Mouse (Mus musculus): ENCODE data around the gene Cebpg. TPM values are rescaled to one million over a fixed set of nuclear protein-coding genes. Genes with fewer than 3 reads are reported as not detected.
A peak's percentile ranks its signal among the peaks of the same experiment; 100 is the strongest.

Cebpg gene
- polyA plus RNA-seq, 1 experiment, result 4.2 TPM

DNA sequence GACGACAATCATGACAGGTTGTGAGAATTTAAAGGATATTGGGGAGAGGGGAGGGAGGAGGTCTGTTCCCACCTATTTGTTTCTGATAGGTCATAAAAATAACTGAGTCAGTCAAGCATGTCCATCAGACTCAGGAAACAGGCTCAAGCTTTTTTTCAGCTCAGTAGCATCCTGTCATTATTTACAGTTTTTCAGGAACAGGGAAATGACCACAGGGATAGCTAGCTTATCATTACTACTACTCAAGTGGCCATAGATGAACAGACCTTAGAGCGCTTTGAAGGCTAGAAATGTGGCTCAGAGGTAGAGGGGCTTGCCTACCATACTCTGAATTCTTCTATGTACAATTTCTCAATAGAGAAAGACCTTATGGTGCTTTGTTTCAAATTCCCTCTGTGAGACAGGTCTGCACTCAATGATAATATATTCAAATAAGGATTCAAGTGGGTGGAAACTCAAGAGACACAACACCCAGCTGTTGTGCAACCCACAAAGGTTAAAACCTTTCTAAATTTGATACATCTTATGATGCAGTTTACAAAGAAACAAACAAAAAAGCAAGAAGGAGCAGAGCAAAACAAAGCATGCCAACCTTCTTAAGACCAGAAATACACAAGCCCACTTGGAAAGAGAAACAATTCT is 1.3 kb downstream of the Cebpg start:
- Histone ChIP-seq H3K4me1 (ENCODE audit: control insufficient read depth, insufficient read depth, insufficient read length) (peaks cover 8% of the 10 kb centered on the region; the same call in 1 of the 2 replicates), H3K36me3 (ENCODE audit: control insufficient read depth, insufficient read depth, low read length) (peaks cover 4% of the 10 kb centered on the region), H3K27ac (ENCODE audit: insufficient read depth, low read length) (peak overlapping the region; percentile 81; the same call in 1 of the 2 replicates), H3K27me3 (ENCODE audit: control insufficient read depth, insufficient read depth, low read length) (no peaks in the 10 kb centered on the region), H3K4me3 (ENCODE audit: extremely low read depth, insufficient read depth, insufficient read length) (peak overlapping the region; percentile 72)
- TF ChIP-seq CTCF (IDR thresholded peaks at IDR 0.05; ENCODE audit: extremely low read depth, insufficient read depth, insufficient read length, insufficient replicate concordance) (no peak), POLR2A (IDR thresholded peaks at IDR 0.05; ENCODE audit: low read depth, low read length) (no peak)
- DNase-seq (ENCODE audit: low read depth in 1 of 2, low spot score in 2 of 2), result no peak
- whole genome bisulfite sequencing, result 75% methylated on average over 2 of the region's 2 CpGs

DNA sequence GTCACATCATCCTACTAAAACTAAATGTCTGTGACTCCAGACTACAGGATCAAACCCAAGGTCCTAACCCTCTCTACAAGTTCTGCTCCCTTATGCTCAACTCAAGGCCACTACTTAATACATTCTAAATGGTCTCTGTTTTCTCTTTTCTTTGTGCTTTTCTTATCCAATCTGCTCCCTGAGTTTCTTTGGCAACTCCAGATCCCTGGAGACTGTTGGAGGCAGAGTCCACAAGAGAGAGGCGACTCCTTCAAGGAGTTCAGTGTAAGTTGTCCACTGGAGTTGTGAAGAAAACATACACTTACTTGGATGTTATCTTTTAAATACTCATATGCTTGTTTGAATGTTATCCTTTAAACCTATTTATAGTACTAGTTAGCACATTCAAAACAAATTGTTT is 2.1 kb downstream of the Cebpg start:
- no peak overlapping the region for H3K4me3 ChIP-seq (ENCODE audit: extremely low read depth, insufficient read depth, insufficient read length)
- WGBS, result 85% methylated on average over 1 of the region's 1 CpGs
- no peaks in the 10 kb centered on the region for H3K27me3 ChIP-seq (ENCODE audit: control insufficient read depth, insufficient read depth, low read length)
- TF ChIP-seq POLR2A (IDR thresholded peaks at IDR 0.05; ENCODE audit: low read depth, low read length), result no peak
- TF ChIP-seq CTCF (IDR thresholded peaks at IDR 0.05; ENCODE audit: extremely low read depth, insufficient read depth, insufficient read length, insufficient replicate concordance), result no peak
- peaks cover 8% of the 10 kb centered on the region; the same call in 1 of the 2 replicates for H3K4me1 ChIP-seq (ENCODE audit: control insufficient read depth, insufficient read depth, insufficient read length)
- peaks cover 7% of the 10 kb centered on the region for H3K36me3 ChIP-seq (ENCODE audit: control insufficient read depth, insufficient read depth, low read length)
- no peak overlapping the region for H3K27ac ChIP-seq (ENCODE audit: insufficient read depth, low read length)
- DNase-seq (ENCODE audit: low read depth in 1 of 2, low spot score in 2 of 2), result no peak

DNA sequence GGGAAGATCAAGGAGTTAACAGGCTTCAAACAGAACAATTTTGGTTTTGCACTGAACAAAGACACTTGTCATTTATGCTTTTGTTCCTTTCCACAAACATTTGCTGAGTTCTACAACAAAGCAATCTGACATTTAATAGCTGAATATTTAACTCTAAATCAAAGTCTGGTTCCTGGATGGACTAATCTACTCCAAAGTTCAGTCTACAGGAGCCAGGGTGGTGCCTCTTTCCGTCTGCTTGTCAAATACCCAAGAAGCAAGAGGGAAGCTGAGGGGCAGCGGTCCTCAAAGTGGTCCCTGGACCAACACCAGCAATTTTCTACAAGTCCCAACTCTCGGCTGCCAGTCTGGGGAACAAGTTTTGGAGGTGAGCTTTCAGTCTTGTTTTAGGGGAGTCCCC is 3.2 kb downstream of the Cebpg start:
- DNase-seq (ENCODE audit: low read depth in 1 of 2, low spot score in 2 of 2), result no peak
- Histone ChIP-seq H3K27me3 (ENCODE audit: control insufficient read depth, insufficient read depth, low read length) (no peaks in the 10 kb centered on the region), H3K4me3 (ENCODE audit: extremely low read depth, insufficient read depth, insufficient read length) (no peak overlapping the region), H3K27ac (ENCODE audit: insufficient read depth, low read length) (no peak overlapping the region), H3K4me1 (ENCODE audit: control insufficient read depth, insufficient read depth, insufficient read length) (peaks cover 8% of the 10 kb centered on the region; the same call in 1 of the 2 replicates), H3K36me3 (ENCODE audit: control insufficient read depth, insufficient read depth, low read length) (peaks cover 8% of the 10 kb centered on the region)
- no peak for TF ChIP-seq POLR2A (IDR thresholded peaks at IDR 0.05; ENCODE audit: low read depth, low read length)
- no peak for TF ChIP-seq CTCF (IDR thresholded peaks at IDR 0.05; ENCODE audit: extremely low read depth, insufficient read depth, insufficient read length, insufficient replicate concordance)
- WGBS, result 90% methylated on average over 3 of the region's 3 CpGs

DNA sequence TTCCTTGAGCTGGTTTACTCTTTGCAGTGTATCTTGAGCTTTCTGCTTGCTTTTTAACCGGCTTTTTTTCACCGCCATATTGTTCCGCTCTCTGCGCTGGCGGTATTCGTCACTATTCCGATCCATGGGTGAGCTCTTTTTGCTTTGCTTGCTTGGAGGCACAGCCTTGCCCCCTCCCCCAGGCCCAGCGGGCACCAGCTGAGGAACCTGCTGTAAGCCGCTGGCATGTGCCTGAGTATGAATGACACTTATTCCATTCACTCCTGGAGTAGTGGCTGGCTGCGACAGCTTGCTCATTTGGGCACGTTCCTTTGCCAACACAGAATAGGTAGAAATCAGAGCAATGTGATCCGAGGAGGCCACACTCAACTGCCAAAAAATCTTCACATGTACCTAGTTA is 5.8 kb downstream of the Cebpg start:
- 97% methylated on average over 12 of the region's 12 CpGs for WGBS
- Histone ChIP-seq H3K4me3 (ENCODE audit: extremely low read depth, insufficient read depth, insufficient read length) (no peak overlapping the region), H3K36me3 (ENCODE audit: control insufficient read depth, insufficient read depth, low read length) (peaks cover 16% of the 10 kb centered on the region), H3K27me3 (ENCODE audit: control insufficient read depth, insufficient read depth, low read length) (no peaks in the 10 kb centered on the region), H3K4me1 (ENCODE audit: control insufficient read depth, insufficient read depth, insufficient read length) (peaks cover 8% of the 10 kb centered on the region; the same call in 1 of the 2 replicates), H3K27ac (ENCODE audit: insufficient read depth, low read length) (no peak overlapping the region)
- no peak for DNase-seq (ENCODE audit: low read depth in 1 of 2, low spot score in 2 of 2)
- TF ChIP-seq CTCF (IDR thresholded peaks at IDR 0.05; ENCODE audit: extremely low read depth, insufficient read depth, insufficient read length, insufficient replicate concordance), result no peak
- no peak for TF ChIP-seq POLR2A (IDR thresholded peaks at IDR 0.05; ENCODE audit: low read depth, low read length)

DNA sequence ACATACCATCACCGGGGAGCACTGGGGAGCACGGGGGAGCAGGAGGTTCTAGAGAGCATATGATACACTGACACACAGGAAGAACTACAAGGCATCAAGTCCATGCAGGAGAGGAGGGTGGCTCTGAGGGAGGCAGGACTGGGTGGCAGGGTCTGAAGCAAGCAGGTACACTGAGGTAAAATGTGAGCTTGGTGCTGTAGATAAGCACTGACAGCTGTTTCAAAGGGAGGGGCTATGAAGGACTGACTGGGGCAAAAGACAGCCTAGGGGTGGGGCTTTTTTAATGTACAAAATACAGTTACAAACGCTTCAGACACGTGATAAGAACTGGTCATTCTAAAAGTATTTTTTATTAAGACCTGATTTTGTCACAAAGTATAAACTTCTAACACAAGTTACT is 10.3 kb downstream of the Cebpg start:
- DNase-seq (ENCODE audit: low read depth in 1 of 2, low spot score in 2 of 2), result no peak
- Histone ChIP-seq H3K36me3 (ENCODE audit: control insufficient read depth, insufficient read depth, low read length) (peaks cover 28% of the 10 kb centered on the region), H3K27ac (ENCODE audit: insufficient read depth, low read length) (no peak overlapping the region), H3K4me3 (ENCODE audit: extremely low read depth, insufficient read depth, insufficient read length) (no peak overlapping the region), H3K4me1 (ENCODE audit: control insufficient read depth, insufficient read depth, insufficient read length) (no peaks in the 10 kb centered on the region), H3K27me3 (ENCODE audit: control insufficient read depth, insufficient read depth, low read length) (no peaks in the 10 kb centered on the region)
- no peak for TF ChIP-seq POLR2A (IDR thresholded peaks at IDR 0.05; ENCODE audit: low read depth, low read length)
- TF ChIP-seq CTCF (IDR thresholded peaks at IDR 0.05; ENCODE audit: extremely low read depth, insufficient read depth, insufficient read length, insufficient replicate concordance), result no peak
- 83% methylated on average over 4 of the region's 4 CpGs for WGBS

DNA sequence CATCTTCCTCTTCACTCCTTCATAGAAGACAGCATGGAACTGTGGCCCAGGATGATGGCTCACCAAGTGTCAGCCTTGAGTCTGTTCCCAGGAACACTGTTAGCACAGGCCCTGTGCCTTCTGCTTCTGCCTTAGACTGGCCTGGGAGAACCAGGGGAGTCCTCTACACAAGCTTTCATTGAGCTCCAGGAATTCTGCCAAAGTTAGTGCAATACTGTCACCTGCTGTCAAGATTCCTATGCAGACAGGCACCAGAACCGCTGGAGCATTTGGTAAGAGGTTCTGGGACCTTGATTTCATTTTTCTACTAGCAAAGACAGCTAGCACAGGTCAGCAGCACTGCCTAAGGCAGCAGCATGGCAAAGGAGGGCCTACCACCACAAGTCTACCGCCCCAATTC is 11.7 kb downstream of the Cebpg start:
- DNase-seq (ENCODE audit: low read depth in 1 of 2, low spot score in 2 of 2), result no peak

DNA sequence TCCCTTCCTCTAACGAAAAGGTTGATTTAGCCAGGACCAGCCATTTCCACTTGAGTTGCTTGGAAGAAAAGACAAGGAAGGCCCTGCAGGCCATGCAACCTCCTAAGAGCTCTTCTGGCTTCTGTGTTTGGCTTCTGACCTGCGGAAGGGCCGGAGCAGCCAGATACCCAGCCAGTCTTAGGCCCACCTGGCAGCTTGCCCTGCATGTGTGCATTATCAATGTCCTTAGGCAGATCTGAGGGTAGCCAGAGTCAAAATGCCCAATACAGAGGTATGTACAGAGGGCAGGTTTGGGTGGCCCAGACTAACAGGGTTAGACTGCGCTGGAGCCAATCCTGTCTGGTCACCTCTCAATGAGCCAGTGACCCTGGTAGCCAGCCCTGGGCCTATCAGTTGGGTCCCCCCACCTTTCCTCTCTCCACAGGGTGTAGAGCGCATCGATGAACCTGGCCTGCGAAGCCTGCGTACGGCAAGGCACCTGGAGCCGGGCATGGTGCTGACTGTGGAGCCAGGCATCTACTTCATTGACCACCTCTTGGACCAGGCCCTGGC is 13.0 kb downstream of the Cebpg start:
- no peak overlapping the region for H3K27ac ChIP-seq (ENCODE audit: insufficient read depth, low read length)
- no peaks in the 10 kb centered on the region for H3K4me1 ChIP-seq (ENCODE audit: control insufficient read depth, insufficient read depth, insufficient read length)
- DNase-seq (ENCODE audit: low read depth in 1 of 2, low spot score in 2 of 2), result no peak
- peaks cover 20% of the 10 kb centered on the region for H3K36me3 ChIP-seq (ENCODE audit: control insufficient read depth, insufficient read depth, low read length)
- H3K27me3 ChIP-seq (ENCODE audit: control insufficient read depth, insufficient read depth, low read length), result no peaks in the 10 kb centered on the region
- H3K4me3 ChIP-seq (ENCODE audit: extremely low read depth, insufficient read depth, insufficient read length), result no peak overlapping the region
- no peak for TF ChIP-seq POLR2A (IDR thresholded peaks at IDR 0.05; ENCODE audit: low read depth, low read length)
- no peak for TF ChIP-seq CTCF (IDR thresholded peaks at IDR 0.05; ENCODE audit: extremely low read depth, insufficient read depth, insufficient read length, insufficient replicate concordance)
- 99% methylated on average over 10 of the region's 10 CpGs for WGBS

More for the DNA sequence above, 11.7 kb downstream of the Cebpg start:
- TF ChIP-seq POLR2A (IDR thresholded peaks at IDR 0.05; ENCODE audit: low read depth, low read length) (no peak), CTCF (IDR thresholded peaks at IDR 0.05; ENCODE audit: extremely low read depth, insufficient read depth, insufficient read length, insufficient replicate concordance) (no peak)
- Histone ChIP-seq H3K4me3 (ENCODE audit: extremely low read depth, insufficient read depth, insufficient read length) (no peak overlapping the region), H3K27me3 (ENCODE audit: control insufficient read depth, insufficient read depth, low read length) (no peaks in the 10 kb centered on the region), H3K27ac (ENCODE audit: insufficient read depth, low read length) (no peak overlapping the region), H3K36me3 (ENCODE audit: control insufficient read depth, insufficient read depth, low read length) (peaks cover 21% of the 10 kb centered on the region), H3K4me1 (ENCODE audit: control insufficient read depth, insufficient read depth, insufficient read length) (no peaks in the 10 kb centered on the region)
- WGBS, result 91% methylated on average over 2 of the region's 2 CpGs
